Mouse (Mus musculus): Measurements from ENCODE around the gene Gm20458.

The Gm20458 gene

GRCm38 (mm10) chr2:164460745-164461551 lies at the start of gene Gm20458:
Gene Gm20458 (plus strand): TSS chr2:164460967.
- in situ Hi-C loops (cut with MboI, MseI), result no loop called here

GRCm38 (mm10) chr2:164414167-164414566 lies 46.6 kb upstream of the Gm20458 start:
- in situ Hi-C loops (cut with MboI, MseI), result no loop called here

- in situ Hi-C loops (cut with MboI, MseI), result no loop called here
Measured at GRCm38 (mm10) chr2:164414581-164414980, 46.2 kb upstream of the Gm20458 start.

- in situ Hi-C loops (cut with MboI, MseI), result loop anchor here in 1 of 2 experiments (5.0 kb wide), 1 partner anchor 110 kb away; no protein-coding TSS in a partner anchor
Measured at GRCm38 (mm10) chr2:164417198-164417597, 43.6 kb upstream of the Gm20458 start.

GRCm38 (mm10) chr2:164418308-164418875 lies 42.4 kb upstream of the Gm20458 start:
- in situ Hi-C loops (cut with MboI, MseI), result loop anchor here in 1 of 2 experiments (5.0 kb wide), 1 partner anchor 109 kb away; no protein-coding TSS in a partner anchor

GRCm38 (mm10) chr2:164419489-164419888 lies 41.3 kb upstream of the Gm20458 start:
- in situ Hi-C loops (cut with MboI, MseI), result loop anchor here in 1 of 2 experiments (5.0 kb wide), 1 partner anchor 108 kb away; no protein-coding TSS in a partner anchor

- in situ Hi-C loops (cut with MboI, MseI), result no loop called here
Measured at GRCm38 (mm10) chr2:164421306-164421705, 39.5 kb upstream of the Gm20458 start.

- in situ Hi-C loops (cut with MboI, MseI), result no loop called here
Measured at GRCm38 (mm10) chr2:164421979-164422378, 38.8 kb upstream of the Gm20458 start.

GRCm38 (mm10) chr2:164422675-164423393 lies 37.9 kb upstream of the Gm20458 start:
- in situ Hi-C loops (cut with MboI, MseI), result no loop called here

- in situ Hi-C loops (cut with MboI, MseI), result no loop called here
Measured at GRCm38 (mm10) chr2:164423464-164423863, 37.3 kb upstream of the Gm20458 start.

GRCm38 (mm10) chr2:164424406-164424805 lies 36.4 kb upstream of the Gm20458 start:
- in situ Hi-C loops (cut with MboI, MseI), result no loop called here

- in situ Hi-C loops (cut with MboI, MseI), result no loop called here
Measured at GRCm38 (mm10) chr2:164425401-164425800, 35.4 kb upstream of the Gm20458 start.

GRCm38 (mm10) chr2:164426121-164426520 lies 34.6 kb upstream of the Gm20458 start:
- in situ Hi-C loops (cut with MboI, MseI), result no loop called here

GRCm38 (mm10) chr2:164426952-164427351 lies 33.8 kb upstream of the Gm20458 start:
- in situ Hi-C loops (cut with MboI, MseI), result no loop called here

GRCm38 (mm10) chr2:164428451-164428850 lies 32.3 kb upstream of the Gm20458 start:
- in situ Hi-C loops (cut with MboI, MseI), result no loop called here

GRCm38 (mm10) chr2:164429881-164430615 lies 30.7 kb upstream of the Gm20458 start:
- in situ Hi-C loops (cut with MboI, MseI), result no loop called here

GRCm38 (mm10) chr2:164430697-164431096 lies 30.1 kb upstream of the Gm20458 start:
- in situ Hi-C loops (cut with MboI, MseI), result no loop called here

- in situ Hi-C loops (cut with MboI, MseI), result no loop called here
Measured at GRCm38 (mm10) chr2:164431676-164432465, 28.9 kb upstream of the Gm20458 start.

- in situ Hi-C loops (cut with MboI, MseI), result no loop called here
Measured at GRCm38 (mm10) chr2:164432541-164433191, 28.1 kb upstream of the Gm20458 start.

- in situ Hi-C loops (cut with MboI, MseI), result no loop called here
Measured at GRCm38 (mm10) chr2:164433278-164433895, 27.4 kb upstream of the Gm20458 start.

Measured in T-helper 17 cell (primary cell).